Mouse (Mus musculus): ENCODE data around the gene Gstm4.

Gene Gstm4

GRCm38 (mm10) chr3:108044394-108045140, at the start of gene Gstm4:
Gene Gstm4 (minus strand): TSS chr3:108044894.
- peak; percentile 80 for DNase-seq (ENCODE audit: low read depth)

DNA sequence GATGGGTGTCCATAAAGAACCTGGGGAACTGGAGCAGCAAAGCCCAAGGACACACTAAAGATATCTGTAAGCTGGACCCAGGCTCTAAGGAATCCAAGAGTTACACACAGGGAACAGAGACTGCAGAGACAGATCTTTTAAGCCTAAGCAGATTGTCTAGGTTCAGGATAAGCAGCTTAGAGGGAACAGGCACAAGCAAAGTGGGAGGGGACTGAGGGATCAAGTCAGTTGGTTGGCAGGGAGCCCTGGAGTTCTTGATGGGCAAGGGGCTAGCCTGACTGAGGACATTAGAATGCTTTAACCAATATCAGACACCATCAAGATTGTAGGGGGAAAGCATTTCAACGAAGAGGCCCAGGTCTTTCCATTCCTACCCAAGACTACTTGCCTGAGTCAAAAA, 49.5 kb upstream of the Gstm4 start:
- no peak for DNase-seq (ENCODE audit: low read depth)

GRCm38 (mm10) chr3:108093306-108093705, 48.6 kb upstream of the Gstm4 start:
- no peak for DNase-seq (ENCODE audit: low read depth)

GRCm38 (mm10) chr3:108092536-108093115, 47.9 kb upstream of the Gstm4 start, which contains the start of gene Gnat2:
Gene Gnat2 (plus strand): TSS chr3:108092789.
- no peak for DNase-seq (ENCODE audit: low read depth)

- no peak for DNase-seq (ENCODE audit: low read depth)
Measured at GRCm38 (mm10) chr3:108092030-108092429, 47.3 kb upstream of the Gstm4 start.

- DNase-seq (ENCODE audit: low read depth), result no peak
Measured at GRCm38 (mm10) chr3:108090561-108090960, 45.9 kb upstream of the Gstm4 start.

GRCm38 (mm10) chr3:108089916-108090315, 45.2 kb upstream of the Gstm4 start:
- DNase-seq (ENCODE audit: low read depth), result no peak

- no peak for DNase-seq (ENCODE audit: low read depth)
Measured at GRCm38 (mm10) chr3:108088842-108089380, 44.2 kb upstream of the Gstm4 start.

DNA sequence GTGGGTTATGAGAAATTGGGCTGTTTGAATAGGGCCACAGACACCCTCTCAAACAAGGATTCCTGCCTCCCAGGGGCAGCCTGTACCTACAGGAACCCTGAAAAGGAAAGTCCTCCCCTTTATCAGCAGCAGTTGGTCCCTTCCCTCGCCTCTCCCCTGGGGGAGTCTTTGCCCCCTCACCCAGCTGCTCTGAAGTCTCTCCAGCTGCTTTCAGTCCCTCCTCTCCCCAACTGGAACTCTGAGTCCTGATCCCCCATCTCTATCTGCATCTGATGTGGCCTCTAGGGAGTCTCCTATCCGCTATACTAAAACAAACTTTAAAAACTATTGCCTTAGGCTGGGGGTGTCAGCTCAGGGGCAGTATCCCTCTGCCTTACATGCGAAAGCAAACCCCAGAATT, 42.6 kb upstream of the Gstm4 start:
- DNase-seq (ENCODE audit: low read depth), result no peak

- peak; percentile 56 for DNase-seq (ENCODE audit: low read depth)
Measured at GRCm38 (mm10) chr3:108086470-108086979, 41.8 kb upstream of the Gstm4 start, which contains the start of gene Ampd2. Gene Ampd2 (minus strand): TSS chr3:108086651.

GRCm38 (mm10) chr3:108085721-108086469, 41.2 kb upstream of the Gstm4 start:
- DNase-seq (ENCODE audit: low read depth), result no peak

GRCm38 (mm10) chr3:108085281-108085720, 40.6 kb upstream of the Gstm4 start:
- peak; percentile 85 for DNase-seq (ENCODE audit: low read depth)

- DNase-seq (ENCODE audit: low read depth), result no peak
Measured at GRCm38 (mm10) chr3:108084767-108085270, 40.1 kb upstream of the Gstm4 start.

GRCm38 (mm10) chr3:108083904-108084407, 39.3 kb upstream of the Gstm4 start:
- no peak for DNase-seq (ENCODE audit: low read depth)

DNA sequence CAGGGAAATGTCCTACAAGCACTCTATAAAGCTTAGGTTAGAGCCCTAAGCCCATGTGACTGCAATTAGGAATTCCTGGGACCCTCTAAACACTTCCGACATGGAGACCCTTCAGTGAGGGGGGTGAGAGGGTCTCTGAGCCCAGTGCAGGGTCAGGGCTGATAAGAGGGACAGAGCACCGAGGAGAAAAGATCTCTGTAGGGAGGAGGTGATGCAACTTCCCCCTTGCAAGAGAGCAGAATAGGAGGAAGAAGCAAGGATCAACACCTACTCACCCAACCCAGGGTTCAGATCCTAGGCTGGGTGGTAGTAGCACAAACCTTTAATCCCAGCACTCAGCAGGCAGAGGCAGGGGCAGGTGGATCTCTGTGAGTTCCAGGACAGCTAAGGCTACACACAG, 38.5 kb upstream of the Gstm4 start:
- no peak for DNase-seq (ENCODE audit: low read depth)

- no peak for DNase-seq (ENCODE audit: low read depth)
Measured at GRCm38 (mm10) chr3:108082251-108082875, 37.7 kb upstream of the Gstm4 start.

DNA sequence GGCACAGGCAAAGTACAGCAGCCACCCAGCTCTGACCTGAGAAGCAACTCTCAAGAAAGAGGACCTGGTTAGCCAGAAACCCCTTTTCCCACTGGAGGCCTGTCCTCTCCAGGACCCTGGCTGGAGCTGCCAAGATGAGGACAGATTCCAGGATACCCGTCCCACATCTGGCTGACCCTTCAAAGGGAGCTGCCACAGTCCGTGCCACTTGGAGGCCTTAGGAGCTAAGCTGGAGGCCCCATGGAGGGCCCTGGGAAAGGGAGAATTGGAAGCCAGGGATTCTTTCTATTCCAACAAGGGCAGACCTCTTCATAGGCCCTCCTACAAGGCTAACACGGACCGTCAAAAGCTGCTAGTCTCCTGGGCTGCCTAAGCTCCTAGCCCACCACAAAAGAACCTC, 37.0 kb upstream of the Gstm4 start:
- DNase-seq (ENCODE audit: low read depth), result no peak

- DNase-seq (ENCODE audit: low read depth), result no peak
Measured at GRCm38 (mm10) chr3:108076836-108077235, 32.1 kb upstream of the Gstm4 start.

- DNase-seq (ENCODE audit: low read depth), result no peak
Measured at GRCm38 (mm10) chr3:108072983-108073569, 28.4 kb upstream of the Gstm4 start.

DNA sequence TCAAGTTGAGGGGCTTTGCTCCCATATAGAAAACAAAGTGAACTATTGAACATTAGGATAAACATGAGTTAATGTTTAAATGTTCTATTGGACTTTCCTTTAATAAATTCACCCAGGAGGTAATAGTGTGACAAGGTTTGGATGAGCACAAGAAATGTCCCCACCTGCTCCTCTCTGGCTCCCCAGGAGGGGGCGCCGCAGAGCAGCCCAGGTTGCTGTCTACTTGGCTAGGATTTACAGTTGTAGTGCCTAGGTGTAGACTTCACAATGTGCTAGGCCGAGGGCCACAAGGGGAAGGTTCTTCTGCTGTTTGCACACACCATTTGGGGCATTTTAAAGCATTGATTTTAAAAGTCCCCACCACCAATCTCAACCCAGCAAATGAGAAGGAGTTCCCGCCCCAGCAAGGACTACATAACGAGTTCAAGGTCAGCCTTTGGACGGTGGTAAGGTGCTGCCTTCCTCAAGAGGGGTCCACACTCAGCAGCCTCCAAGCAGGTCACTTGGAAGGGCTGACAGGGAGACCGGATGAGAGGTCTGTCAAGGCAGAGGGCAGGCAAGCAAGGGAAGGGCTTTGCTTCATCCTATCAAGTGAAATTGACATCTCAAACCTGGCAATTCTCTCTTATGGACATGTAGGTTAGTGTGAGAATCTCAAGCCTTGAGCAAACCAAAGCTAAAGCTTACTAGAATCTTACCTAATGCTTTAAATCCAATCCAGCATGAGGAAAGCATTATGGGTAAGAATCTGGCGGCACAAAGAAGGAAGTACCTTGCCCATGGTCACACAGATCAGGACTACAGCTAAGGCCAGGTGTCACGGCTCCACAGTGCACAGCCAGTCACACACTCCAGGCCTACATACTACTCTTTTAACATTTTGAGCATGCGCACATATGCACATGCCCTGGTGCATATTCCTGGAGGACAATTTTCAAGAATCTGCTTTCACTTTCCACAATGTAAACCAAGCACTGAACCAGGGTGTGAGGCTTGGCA, 25.9 kb upstream of the Gstm4 start:
- DNase-seq (ENCODE audit: low read depth), result peak; percentile 60

Measured in c-Kit-positive CD71-negative TER-119-negative erythroid progenitor cells, embryonic 14.5 days (primary cell).